Mouse (Mus musculus) limb, embryonic 13.5 days (tissue): ENCODE measurements around the gene Zfp710. TPM values are rescaled to one million over a fixed set of nuclear protein-coding genes. Genes with fewer than 3 reads are reported as not detected.
"Not testable (repeated sequence)": the region's sequence is repeated elsewhere in the genome, so short reads cannot be mapped to it uniquely, and the experiment has no call there.

ENCODE experiments used
- ATAC-seq: fragments of 200-750 bp; cut with Nextera tagmentation; 2 replicates; pipeline ENCODE4 v1.8.0; 2017; ENCODE audit warnings: low read depth, moderate number of reproducible peaks, moderate TSS enrichment; ENCODE audit not compliant: low FRiP score
- H3K27ac ChIP-seq: fragments of 300-500 bp; sonication (generic); 2 replicates; pipeline ENCODE4 v1.5.1; 2015; ENCODE audit warnings: inconsistent platforms, mild to moderate bottlenecking, moderate library complexity
- H3K27me3 ChIP-seq: fragments of 300-500 bp; sonication (generic); 2 replicates; pipeline ENCODE4 v1.6.1; 2015; ENCODE audit warnings: mild to moderate bottlenecking, inconsistent platforms
- H3K36me3 ChIP-seq: fragments of 300-500 bp; sonication (generic); 2 replicates; pipeline ENCODE4 v1.6.1; 2015; ENCODE audit warnings: inconsistent platforms, mild to moderate bottlenecking, moderate library complexity
- H3K4me1 ChIP-seq: fragments of 300-500 bp; sonication (generic); 2 replicates; pipeline ENCODE4 v1.6.1; 2015; ENCODE audit warnings: inconsistent platforms
- H3K4me2 ChIP-seq: fragments of 300-500 bp; sonication (generic); replicated peaks from 2 replicates; pipeline ENCODE4 v1.6.1; 2015; ENCODE audit warnings: inconsistent platforms, mild to moderate bottlenecking, moderate library complexity
- H3K4me3 ChIP-seq: fragments of 300-500 bp; sonication (generic); 2 replicates; pipeline ENCODE4 v1.5.1; 2015; ENCODE audit warnings: moderate library complexity, mild to moderate bottlenecking, inconsistent platforms
- H3K9ac ChIP-seq: fragments of 300-500 bp; sonication (generic); 2 replicates; pipeline ENCODE4 v1.6.1; 2015; ENCODE audit warnings: mild to moderate bottlenecking, inconsistent platforms
- H3K9me3 ChIP-seq: fragments of 300-500 bp; sonication (generic); 2 replicates; pipeline ENCODE4 v1.6.1; 2016; ENCODE audit warnings: inconsistent platforms
- WGBS: fragments of 180-500 bp; shearing (Covaris S2); methylation state at CpG from one replicate; pipeline ENCODE4 v1.1.7; 2015; 5-methylcytosine and 5-hydroxymethylcytosine counted together
- polyA plus RNA-seq: library from polyadenylated mRNA; unstranded; fragments of >200 nt; fragmentation: Nextera tagmentation; extraction: Ambion mirVana; gene quantifications from 2 replicates; pipeline ENCODE4 v1.2.1, GENCODE M21; 2015

The Zfp710 gene
- polyA plus RNA-seq, 1 experiment from 2014 or later: 15.9 TPM

GRCm38 (mm10) chr7:80113989-80114388 lies 89.4 kb downstream of the Zfp710 start:
- WGBS: 13% methylated on average over 10 of the region's 10 CpGs
- no peak for ATAC-seq

GRCm38 (mm10) chr7:80114451-80115223 lies 90.0 kb downstream of the Zfp710 start:
- ATAC-seq: peak; percentile 75
- no peaks in the 10 kb centered on the region for H3K9me3 ChIP-seq
- H3K36me3 ChIP-seq: peaks cover 26% of the 10 kb centered on the region
- H3K27me3 ChIP-seq: no peaks in the 10 kb centered on the region
- peaks cover 44% of the 10 kb centered on the region for H3K4me1 ChIP-seq
- WGBS: under 1% methylated on average over 50 of the region's 52 CpGs
- peak overlapping the region; percentile 97 for H3K27ac ChIP-seq
- H3K4me2 ChIP-seq: peak overlapping the region; percentile 91
- H3K9ac ChIP-seq: peak overlapping the region; percentile 98
- peak overlapping the region; percentile 97 for H3K4me3 ChIP-seq

More at GRCm38 (mm10) chr7:80113989-80114388, 89.4 kb downstream of the Zfp710 start:
- Histone ChIP-seq H3K27me3 (no peaks in the 10 kb centered on the region), H3K4me3 (peak overlapping the region; percentile 97), H3K4me2 (peak overlapping the region; percentile 91), H3K4me1 (peaks cover 44% of the 10 kb centered on the region), H3K9me3 (no peaks in the 10 kb centered on the region), H3K36me3 (peaks cover 32% of the 10 kb centered on the region), H3K9ac (peak overlapping the region; percentile 98), H3K27ac (peak overlapping the region; percentile 97)

- 0% methylated on average over 29 of the region's 29 CpGs for WGBS
- peak within 1 kb of the TSS; percentile 91 for H3K4me2 ChIP-seq
- peak; percentile 96 for ATAC-seq
These were observed 90.6 kb downstream of the Zfp710 start, which contains the start of gene Idh2 for GRCm38 (mm10) chr7:80115224-80115590. Gene Idh2, minus strand, starts transcription at chr7:80115392.

GRCm38 (mm10) chr7:80116158-80116557 lies 91.5 kb downstream of the Zfp710 start:
- H3K4me2 ChIP-seq: peak overlapping the region; percentile 91
- peaks cover 47% of the 10 kb centered on the region for H3K4me1 ChIP-seq
- H3K9ac ChIP-seq: peak overlapping the region; percentile 98; the same call in 1 of the 2 replicates
- WGBS: 62% methylated on average over 2 of the region's 2 CpGs
- H3K27me3 ChIP-seq: no peaks in the 10 kb centered on the region
- ATAC-seq: no peak
- H3K9me3 ChIP-seq: no peaks in the 10 kb centered on the region
- H3K27ac ChIP-seq: peak overlapping the region; percentile 97; the same call in 1 of the 2 replicates
- peak overlapping the region; percentile 97 for H3K4me3 ChIP-seq
- peaks cover 14% of the 10 kb centered on the region for H3K36me3 ChIP-seq

More at GRCm38 (mm10) chr7:80115224-80115590, 90.6 kb downstream of the Zfp710 start, which contains the start of gene Idh2:
- H3K27ac ChIP-seq: peak within 1 kb of the TSS; percentile 97
- H3K27me3 ChIP-seq: no peaks in the 10 kb centered on the region
- peak within 1 kb of the TSS; percentile 98 for H3K9ac ChIP-seq
- H3K9me3 ChIP-seq: no peaks in the 10 kb centered on the region
- H3K4me3 ChIP-seq: peak within 1 kb of the TSS; percentile 97
- peaks cover 44% of the 10 kb centered on the region for H3K4me1 ChIP-seq
- H3K36me3 ChIP-seq: peaks cover 22% of the 10 kb centered on the region

- 64% methylated on average over 4 of the region's 4 CpGs for WGBS
- H3K36me3 ChIP-seq: no peaks in the 10 kb centered on the region
- ATAC-seq: no peak
- no peaks in the 10 kb centered on the region for H3K9me3 ChIP-seq
- H3K4me2 ChIP-seq: no peak overlapping the region
- no peak overlapping the region for H3K4me3 ChIP-seq
- H3K9ac ChIP-seq: no peak overlapping the region
- no peak overlapping the region for H3K27ac ChIP-seq
- peaks cover 25% of the 10 kb centered on the region for H3K4me1 ChIP-seq
- no peaks in the 10 kb centered on the region for H3K27me3 ChIP-seq
These were observed 94.6 kb downstream of the Zfp710 start for GRCm38 (mm10) chr7:80119198-80119597.

- 49% methylated on average over 5 of the region's 5 CpGs for WGBS
- H3K9ac ChIP-seq: no peak overlapping the region
- peak; percentile 37; the same call in 1 of the 2 replicates for ATAC-seq
- no peak overlapping the region; the same call in 1 of the 2 replicates for H3K27ac ChIP-seq
- no peak overlapping the region for H3K4me3 ChIP-seq
- H3K4me1 ChIP-seq: peaks cover 20% of the 10 kb centered on the region
- no peaks in the 10 kb centered on the region for H3K27me3 ChIP-seq
- no peaks in the 10 kb centered on the region for H3K36me3 ChIP-seq
- no peak overlapping the region for H3K4me2 ChIP-seq
- no peaks in the 10 kb centered on the region for H3K9me3 ChIP-seq
These were observed 96.5 kb downstream of the Zfp710 start for GRCm38 (mm10) chr7:80121083-80121482.

GRCm38 (mm10) chr7:80123115-80123514 lies 98.5 kb downstream of the Zfp710 start:
- no peak overlapping the region for H3K27ac ChIP-seq
- H3K36me3 ChIP-seq: no peaks in the 10 kb centered on the region
- no peak for ATAC-seq
- no peak overlapping the region for H3K4me3 ChIP-seq
- H3K27me3 ChIP-seq: no peaks in the 10 kb centered on the region
- H3K9ac ChIP-seq: no peak overlapping the region
- 58% methylated on average over 4 of the region's 4 CpGs for WGBS
- H3K9me3 ChIP-seq: no peaks in the 10 kb centered on the region
- peaks cover 14% of the 10 kb centered on the region for H3K4me1 ChIP-seq
- no peak overlapping the region for H3K4me2 ChIP-seq

GRCm38 (mm10) chr7:80123672-80124071 lies 99.1 kb downstream of the Zfp710 start:
- H3K9ac ChIP-seq: no peak overlapping the region
- H3K27me3 ChIP-seq: no peaks in the 10 kb centered on the region
- H3K4me2 ChIP-seq: no peak overlapping the region
- H3K4me1 ChIP-seq: peaks cover 14% of the 10 kb centered on the region
- ATAC-seq: no peak
- H3K9me3 ChIP-seq: no peaks in the 10 kb centered on the region
- no peak overlapping the region for H3K27ac ChIP-seq
- no peaks in the 10 kb centered on the region for H3K36me3 ChIP-seq
- 83% methylated on average over 2 of the region's 2 CpGs for WGBS
- H3K4me3 ChIP-seq: no peak overlapping the region

GRCm38 (mm10) chr7:80129278-80129677 lies 104.7 kb downstream of the Zfp710 start:
- no peak overlapping the region for H3K4me2 ChIP-seq
- ATAC-seq: no peak
- WGBS: 63% methylated on average over 4 of the region's 4 CpGs
- no peak overlapping the region for H3K4me3 ChIP-seq
- H3K36me3 ChIP-seq: no peaks in the 10 kb centered on the region
- no peak overlapping the region for H3K9ac ChIP-seq
- H3K9me3 ChIP-seq: no peaks in the 10 kb centered on the region
- H3K27ac ChIP-seq: no peak overlapping the region
- no peaks in the 10 kb centered on the region for H3K27me3 ChIP-seq
- H3K4me1 ChIP-seq: peaks cover 6% of the 10 kb centered on the region

GRCm38 (mm10) chr7:80130344-80131055 lies 105.9 kb downstream of the Zfp710 start:
- 38% methylated on average over 12 of the region's 12 CpGs for WGBS
- Histone ChIP-seq H3K9me3 (no peaks in the 10 kb centered on the region), H3K4me2 (no peak overlapping the region), H3K4me1 (peaks cover 15% of the 10 kb centered on the region), H3K9ac (no peak overlapping the region), H3K36me3 (no peaks in the 10 kb centered on the region), H3K27me3 (no peaks in the 10 kb centered on the region), H3K4me3 (no peak overlapping the region), H3K27ac (no peak overlapping the region)
- no peak for ATAC-seq

- peaks cover 15% of the 10 kb centered on the region for H3K4me1 ChIP-seq
- not testable (repeated sequence) for H3K4me3 ChIP-seq, H3K27me3 ChIP-seq, H3K9me3 ChIP-seq, H3K27ac ChIP-seq, H3K4me2 ChIP-seq, H3K36me3 ChIP-seq, ATAC-seq, H3K9ac ChIP-seq
- WGBS: 71% methylated on average over 7 of the region's 7 CpGs
These were observed 106.7 kb downstream of the Zfp710 start for GRCm38 (mm10) chr7:80131315-80131714.

GRCm38 (mm10) chr7:80132541-80132940 lies 107.9 kb downstream of the Zfp710 start:
- Histone ChIP-seq H3K4me3 (no peak overlapping the region), H3K9ac (no peak overlapping the region), H3K36me3 (no peaks in the 10 kb centered on the region), H3K4me1 (peaks cover 15% of the 10 kb centered on the region), H3K9me3 (peaks cover 13% of the 10 kb centered on the region), H3K27ac (no peak overlapping the region), H3K27me3 (no peaks in the 10 kb centered on the region), H3K4me2 (no peak overlapping the region)
- ATAC-seq: no peak
- 49% methylated on average over 9 of the region's 9 CpGs for WGBS
